Mouse (Mus musculus): Measurements from ENCODE around the gene Exoc5.

The Exoc5 gene

DNA sequence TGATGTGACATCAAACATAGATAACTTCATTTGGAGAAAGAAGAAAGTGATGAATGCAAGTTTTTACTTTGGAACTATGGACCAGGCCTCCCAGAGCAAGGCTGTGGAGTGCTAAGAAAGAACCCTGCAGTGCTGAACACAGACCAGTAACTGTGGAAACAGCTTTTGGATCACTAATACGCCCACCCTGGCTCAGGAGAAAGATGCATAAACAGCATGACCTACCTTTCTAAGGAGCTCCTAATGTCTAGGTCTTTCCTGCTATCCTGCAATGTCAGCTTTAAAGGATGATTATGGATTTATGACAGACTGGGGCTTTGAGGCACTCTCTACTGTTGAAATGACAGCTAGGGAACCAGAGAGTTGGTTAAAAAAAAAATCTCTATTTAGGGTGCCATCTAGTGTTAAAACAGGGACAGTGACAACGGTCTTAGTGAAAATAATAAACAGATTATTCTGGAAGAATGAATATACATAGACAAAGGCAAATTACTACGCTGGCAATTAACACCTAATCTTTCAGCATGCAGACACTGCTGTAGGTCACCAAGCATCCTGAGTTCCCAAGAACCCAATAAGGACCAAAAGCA, 38.6 kb downstream of the Exoc5 start:
- no peak for TF ChIP-seq GATA4 (IDR thresholded peaks at IDR 0.05; ENCODE audit: insufficient replicate concordance, low read length)

DNA sequence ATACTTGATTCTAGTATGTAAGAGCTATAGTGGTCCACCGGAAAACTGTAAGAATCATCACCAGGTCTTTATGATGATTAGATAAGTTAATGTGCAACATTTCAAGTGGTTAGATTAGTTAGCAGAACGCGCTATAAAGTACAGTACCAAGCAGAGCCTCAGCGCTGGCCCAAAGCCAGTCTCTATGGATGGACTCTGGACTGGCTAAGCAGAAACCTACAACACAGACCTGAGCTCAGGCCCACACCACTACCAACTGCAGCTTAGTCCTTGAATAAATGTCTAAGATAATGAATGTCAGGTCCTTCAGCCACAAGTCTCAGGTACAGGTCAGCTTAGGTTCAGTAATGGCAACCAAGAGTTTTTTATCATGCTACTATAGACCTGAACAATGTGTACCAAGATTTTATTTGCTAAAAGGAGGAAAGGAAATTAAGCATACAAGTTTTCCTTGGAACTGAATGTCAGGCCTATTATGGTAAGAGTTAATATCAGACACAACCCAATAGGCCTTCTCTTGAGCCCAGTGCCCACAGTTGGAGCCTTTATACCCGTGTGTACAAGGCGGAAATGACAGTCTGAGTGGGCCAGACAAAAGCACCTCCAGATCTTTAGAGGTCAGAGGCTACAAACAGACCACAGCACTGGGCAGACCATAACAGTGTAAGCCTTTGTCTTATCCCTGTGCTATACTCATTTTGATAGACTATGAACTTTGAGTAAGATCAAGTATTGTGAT, 39.2 kb downstream of the Exoc5 start:
- TF ChIP-seq GATA4 (IDR thresholded peaks at IDR 0.05; ENCODE audit: insufficient replicate concordance, low read length) = no peak

GRCm38 (mm10) chr14:49019765-49020164, 46.7 kb downstream of the Exoc5 start:
- TF ChIP-seq GATA4 (IDR thresholded peaks at IDR 0.05; ENCODE audit: insufficient replicate concordance, low read length) = no peak

DNA sequence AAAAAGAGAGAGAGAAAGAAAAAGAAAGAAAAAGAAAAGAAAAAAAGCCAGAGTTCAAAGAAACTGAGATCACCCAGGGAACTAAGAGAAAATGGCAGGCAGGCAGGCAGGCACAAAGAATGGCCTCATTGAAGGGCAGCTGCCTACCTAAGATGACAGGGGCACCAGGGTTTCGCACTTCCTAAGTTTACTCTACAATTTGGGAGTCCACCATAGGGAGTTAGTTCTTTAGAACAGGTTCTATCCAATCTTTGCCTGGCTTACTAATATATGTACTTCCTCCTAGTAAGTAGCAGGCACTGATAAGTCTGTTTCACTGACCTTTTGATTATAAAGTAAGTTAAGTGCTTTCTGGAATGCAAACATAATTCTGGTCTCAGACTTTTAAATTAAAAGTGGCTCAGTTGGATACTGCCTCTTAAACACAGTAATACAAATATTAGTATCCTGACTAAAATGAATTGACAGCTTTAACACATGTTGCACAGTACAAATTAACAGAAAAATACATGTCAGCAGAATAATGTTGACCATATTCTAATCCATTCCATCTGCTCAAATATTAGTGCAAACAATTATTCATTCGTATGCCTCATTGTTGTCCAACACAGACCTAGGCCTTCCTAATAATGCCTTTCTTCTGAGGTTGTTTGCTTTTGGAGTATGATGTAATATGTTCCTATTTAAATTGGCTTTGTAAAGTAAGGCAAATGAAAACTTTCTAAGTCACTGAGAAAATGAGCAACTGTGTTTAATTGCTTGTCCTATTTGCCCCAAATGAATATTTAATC, 57.9 kb downstream of the Exoc5 start:
- no peak for TF ChIP-seq GATA4 (IDR thresholded peaks at IDR 0.05; ENCODE audit: insufficient replicate concordance, low read length)

GRCm38 (mm10) chr14:49007979-49008378, 58.5 kb downstream of the Exoc5 start:
- TF ChIP-seq GATA4 (IDR thresholded peaks at IDR 0.05; ENCODE audit: insufficient replicate concordance, low read length) = no peak

DNA sequence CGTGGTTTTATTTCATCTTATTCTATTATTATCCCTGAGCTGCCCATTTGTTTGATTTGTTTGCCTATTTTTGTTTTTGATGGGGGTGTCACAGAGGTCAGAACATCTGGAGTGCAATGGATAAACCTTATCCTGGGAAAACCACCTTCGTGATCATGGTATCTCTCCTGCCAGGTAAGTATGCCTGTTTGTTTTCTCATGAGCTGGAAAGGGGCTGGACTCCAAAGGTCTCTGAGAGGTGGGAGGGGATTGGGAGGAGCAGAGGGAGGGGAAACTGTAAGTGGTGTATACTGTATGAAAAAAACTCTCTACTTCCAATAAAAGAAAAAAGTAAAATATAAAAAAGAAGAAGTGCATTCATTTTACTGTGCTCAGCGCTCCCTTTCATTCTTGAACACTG, 64.8 kb downstream of the Exoc5 start:
- TF ChIP-seq GATA4 (IDR thresholded peaks at IDR 0.05; ENCODE audit: insufficient replicate concordance, low read length) = no peak

- TF ChIP-seq GATA4 (IDR thresholded peaks at IDR 0.05; ENCODE audit: insufficient replicate concordance, low read length) = no peak
Measured at GRCm38 (mm10) chr14:48998795-48999194, 67.7 kb downstream of the Exoc5 start.

GRCm38 (mm10) chr14:48993861-48994260, 72.6 kb downstream of the Exoc5 start:
- no peak for TF ChIP-seq GATA4 (IDR thresholded peaks at IDR 0.05; ENCODE audit: insufficient replicate concordance, low read length)

DNA sequence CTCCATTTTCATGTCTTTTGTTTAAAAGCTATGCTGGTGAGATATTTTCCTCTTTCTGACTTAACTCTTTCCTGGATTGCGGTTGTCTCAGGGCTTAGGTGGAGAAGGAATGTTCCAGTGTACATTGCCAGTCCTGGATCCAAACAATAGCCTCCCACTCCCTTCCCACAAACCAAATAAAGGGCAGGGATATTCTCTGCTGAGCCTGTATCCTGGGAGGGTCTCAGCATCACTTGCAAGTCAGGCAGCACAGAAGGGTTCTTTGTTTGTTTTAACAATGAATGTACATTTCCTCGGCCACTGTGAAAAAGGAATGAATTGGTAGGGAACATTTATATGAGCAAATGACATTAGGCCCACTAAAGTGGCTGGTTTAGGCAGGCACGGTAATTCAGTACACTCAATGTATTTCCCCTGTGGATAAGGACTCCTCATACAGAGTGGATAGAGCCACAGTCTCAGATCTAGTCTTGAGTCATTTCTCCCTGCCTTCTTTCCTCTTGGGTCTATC, 74.3 kb downstream of the Exoc5 start:
- TF ChIP-seq GATA4 (IDR thresholded peaks at IDR 0.05; ENCODE audit: insufficient replicate concordance, low read length) = no peak

GRCm38 (mm10) chr14:48991144-48991522, 75.3 kb downstream of the Exoc5 start:
- no peak for TF ChIP-seq GATA4 (IDR thresholded peaks at IDR 0.05; ENCODE audit: insufficient replicate concordance, low read length)

DNA sequence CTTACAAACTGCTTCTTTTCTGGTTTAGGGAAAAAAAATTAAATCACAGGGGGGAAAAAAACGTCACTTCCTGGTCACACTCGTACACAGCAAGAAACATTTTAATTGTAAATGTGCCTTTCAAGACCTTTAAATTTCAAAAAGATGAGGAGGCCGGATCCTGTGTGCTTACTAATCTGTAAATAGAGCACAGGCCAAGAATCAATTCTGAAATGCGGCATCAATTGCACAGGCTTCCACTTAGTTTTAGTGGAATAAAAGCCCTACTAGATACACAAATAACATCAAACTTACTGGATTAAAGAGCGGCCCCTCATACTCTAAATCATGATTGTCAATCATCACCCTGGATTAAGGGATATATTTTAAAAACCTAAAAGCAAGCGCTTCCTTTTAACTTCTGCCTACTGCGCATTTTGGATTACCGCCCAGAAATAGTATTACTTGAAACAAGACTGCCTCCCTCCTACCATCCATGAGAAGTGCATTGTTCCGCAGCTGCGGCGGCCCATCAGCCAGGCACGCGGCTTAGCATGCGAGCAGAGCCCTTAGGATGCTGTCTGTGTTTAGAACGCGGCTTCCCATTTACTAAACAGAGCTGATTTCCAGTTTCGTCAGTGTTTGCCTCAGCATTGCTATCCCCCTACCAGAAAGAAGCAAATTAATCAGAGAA, 75.8 kb downstream of the Exoc5 start:
- no peak for TF ChIP-seq GATA4 (IDR thresholded peaks at IDR 0.05; ENCODE audit: insufficient replicate concordance, low read length)

GRCm38 (mm10) chr14:48989831-48990230, 76.6 kb downstream of the Exoc5 start:
- TF ChIP-seq GATA4 (IDR thresholded peaks at IDR 0.05; ENCODE audit: insufficient replicate concordance, low read length) = no peak

DNA sequence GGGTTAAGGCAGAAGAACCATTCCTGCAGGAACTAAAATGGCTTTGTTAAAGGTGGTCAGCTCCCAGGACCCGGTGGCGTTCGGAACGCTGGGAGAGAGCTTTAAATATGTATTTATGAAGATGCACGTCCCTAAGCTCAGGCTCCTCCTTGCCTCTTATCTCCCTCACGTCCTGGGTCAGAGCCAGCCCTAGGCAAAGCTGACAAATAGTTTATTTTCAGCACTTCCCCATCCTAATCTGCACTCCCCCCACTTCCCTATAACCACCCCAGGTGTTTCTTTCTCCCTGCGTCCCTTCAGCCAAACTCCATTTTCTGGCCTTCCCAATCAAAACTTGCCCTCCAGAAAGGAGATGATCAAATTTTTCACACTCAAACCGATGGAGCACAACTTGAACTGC, 80.2 kb downstream of the Exoc5 start:
- no peak for TF ChIP-seq GATA4 (IDR thresholded peaks at IDR 0.05; ENCODE audit: insufficient replicate concordance, low read length)

DNA sequence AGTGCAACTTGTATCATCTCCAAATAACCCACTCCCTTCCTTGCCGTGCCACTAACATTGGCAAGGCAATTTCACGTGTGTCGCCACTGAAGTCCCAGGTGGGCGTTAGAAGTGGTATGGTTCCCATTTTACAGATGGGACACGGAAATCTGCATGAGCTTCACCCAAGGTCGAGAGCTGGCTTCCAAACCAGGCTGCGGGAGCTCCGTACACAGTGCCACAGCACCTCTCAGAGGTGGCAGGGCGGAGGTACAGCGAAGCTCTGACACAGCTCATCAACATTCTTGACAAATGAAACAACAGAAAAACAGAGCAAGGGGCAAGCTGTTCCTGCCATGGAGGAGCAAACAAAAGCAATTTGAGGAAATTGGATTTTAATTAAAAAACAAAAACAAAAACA, 80.8 kb downstream of the Exoc5 start:
- TF ChIP-seq GATA4 (IDR thresholded peaks at IDR 0.05; ENCODE audit: insufficient replicate concordance, low read length) = no peak

DNA sequence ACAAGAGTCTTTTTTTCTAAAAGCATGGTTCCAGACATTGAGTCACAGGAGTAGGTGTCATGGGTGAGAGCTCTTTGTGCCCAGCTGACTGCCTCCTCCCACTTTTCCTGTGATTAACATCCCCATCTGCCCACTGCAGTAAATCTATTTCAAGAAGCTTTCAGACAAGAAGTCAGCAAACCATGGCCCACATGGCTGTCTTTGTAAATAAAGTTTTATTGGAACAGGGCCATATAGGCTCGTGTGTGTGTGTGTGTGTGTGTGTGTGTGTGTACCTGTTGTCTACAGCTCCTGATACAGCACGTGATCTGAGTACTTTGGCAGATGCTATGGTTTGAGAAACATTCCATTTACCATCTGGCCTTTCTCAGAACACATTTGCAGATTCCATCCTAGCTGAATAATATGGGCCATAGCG, 87.5 kb downstream of the Exoc5 start:
- no peak for TF ChIP-seq GATA4 (IDR thresholded peaks at IDR 0.05; ENCODE audit: insufficient replicate concordance, low read length)
